Mouse (Mus musculus) midbrain, embryonic 14.5 days (tissue): ENCODE measurements around the gene Olfr494. TPM values are rescaled to one million over a fixed set of nuclear protein-coding genes. Genes with fewer than 3 reads are reported as not detected.

ENCODE experiments used
- ATAC-seq: fragments of 200-750 bp; cut with Nextera tagmentation; 2 replicates; pipeline ENCODE4 v1.8.0; 2017; ENCODE audit warnings: moderate number of reproducible peaks, moderate library complexity; ENCODE audit not compliant: low FRiP score, low TSS enrichment
- DNase-seq: peaks from one replicate; pipeline ENCODE4 v3.0.0-alpha.2; 2015
- H3K27ac ChIP-seq: fragments of 300-500 bp; sonication (generic); replicated peaks from 2 replicates; pipeline ENCODE4 v1.5.1; 2014; ENCODE audit warnings: mild to moderate bottlenecking, low read depth, low read length, moderate library complexity
- H3K27me3 ChIP-seq: fragments of 300-500 bp; sonication (generic); 2 replicates; pipeline ENCODE4 v1.6.1; 2014; ENCODE audit warnings: low read length, control low read depth, mixed read lengths; ENCODE audit not compliant: control insufficient read depth, insufficient read depth
- H3K36me3 ChIP-seq: fragments of 300-500 bp; sonication (generic); 2 replicates; pipeline ENCODE4 v1.6.1; 2014; ENCODE audit warnings: low read length, control low read depth; ENCODE audit not compliant: control insufficient read depth, insufficient read depth
- H3K4me1 ChIP-seq: fragments of 300-500 bp; sonication (generic); 2 replicates; pipeline ENCODE4 v1.6.1; 2014; ENCODE audit warnings: mild to moderate bottlenecking, antibody characterized with exemption, low read length, control low read depth; ENCODE audit not compliant: control insufficient read depth, insufficient read depth
- H3K4me2 ChIP-seq: fragments of 300-500 bp; sonication (generic); 2 replicates; pipeline ENCODE4 v1.6.1; 2014; ENCODE audit warnings: mild to moderate bottlenecking, low read length, moderate library complexity
- H3K4me3 ChIP-seq: fragments of 300-500 bp; sonication (generic); replicated peaks from 2 replicates; pipeline ENCODE4 v1.5.1; 2014; ENCODE audit warnings: low read depth, low read length
- H3K9ac ChIP-seq: fragments of 300-500 bp; sonication (generic); replicated peaks from 2 replicates; pipeline ENCODE4 v1.6.1; 2014; ENCODE audit warnings: mild to moderate bottlenecking, low read length, moderate library complexity
- H3K9me3 ChIP-seq: fragments of 300-500 bp; sonication (generic); 2 replicates; pipeline ENCODE4 v1.6.1; 2016; ENCODE audit warnings: low read length, control low read depth, mixed read lengths; ENCODE audit not compliant: control insufficient read depth
- WGBS: fragments of 180-500 bp; shearing (Covaris S2); extraction: QIAGEN DNeasy Blood & Tissue Kit; methylation state at CpG from one replicate; pipeline ENCODE4 v1.1.7; 2014; 5-methylcytosine and 5-hydroxymethylcytosine counted together
- polyA plus RNA-seq: library from polyadenylated mRNA; unstranded; fragments of >200 nt; fragmentation: Nextera tagmentation; extraction: Ambion mirVana; gene quantifications from 2 replicates; pipeline ENCODE4 v1.2.1, GENCODE M21; 2014

The Olfr494 gene
- not detected in 2 replicates for polyA plus RNA-seq

DNA sequence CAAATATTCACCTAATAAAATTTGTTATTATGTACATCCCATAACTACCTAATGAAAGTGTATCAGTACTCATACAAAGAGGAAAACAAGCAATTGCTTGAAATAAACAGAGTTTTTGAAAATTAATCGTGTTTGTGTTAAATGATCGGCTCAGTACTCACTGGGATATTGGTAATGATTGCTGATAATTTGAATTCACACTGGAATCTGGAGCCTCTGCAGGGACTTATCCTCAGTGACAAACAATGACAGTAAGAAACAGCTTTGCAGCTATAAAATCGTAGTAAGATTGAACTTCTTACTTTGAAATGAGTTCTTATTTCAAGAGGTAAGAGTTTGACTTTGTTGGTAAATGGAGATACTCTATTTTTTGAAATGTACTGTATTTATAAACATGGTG lies at the start of gene Olfr494:
Gene Olfr494 (plus strand): TSS at position 301 of the 400 bp plus-strand sequence.
- Histone ChIP-seq H3K27ac (no peak within 1 kb of the TSS), H3K9me3 (no peaks in the 10 kb centered on the region), H3K4me3 (no peak within 1 kb of the TSS), H3K4me1 (no peaks in the 10 kb centered on the region), H3K27me3 (no peaks in the 10 kb centered on the region), H3K9ac (no peak within 1 kb of the TSS), H3K4me2 (no peak within 1 kb of the TSS), H3K36me3 (no peaks in the 10 kb centered on the region)
- no peak for ATAC-seq
- 83% methylated on average over 3 of the region's 3 CpGs for WGBS
- no peak for DNase-seq

DNA sequence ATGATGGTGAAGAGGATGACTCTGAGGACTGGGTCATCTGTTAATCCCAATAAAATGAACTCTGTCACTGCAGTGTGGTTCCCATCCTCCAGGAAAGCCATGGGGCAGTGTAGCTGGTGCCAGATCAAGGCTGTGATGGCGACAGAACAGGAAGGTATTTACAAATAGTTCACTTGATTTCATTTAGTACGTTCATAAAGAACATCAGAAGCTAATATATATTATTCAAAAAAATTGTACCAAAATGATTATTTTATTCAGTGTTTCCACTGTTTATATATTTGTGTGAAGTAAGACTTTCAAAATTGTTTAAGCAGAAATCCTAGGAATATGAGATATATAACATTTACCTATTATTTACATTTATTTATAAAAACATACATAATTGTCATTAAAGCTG lies 41.6 kb upstream of the Olfr494 start, which contains the start of gene Olfr492:
Gene Olfr492 (minus strand): TSS at position 101 of the 400 bp plus-strand sequence.
- Histone ChIP-seq H3K27me3 (no peaks in the 10 kb centered on the region), H3K27ac (no peak within 1 kb of the TSS), H3K4me3 (no peak within 1 kb of the TSS), H3K9ac (no peak within 1 kb of the TSS), H3K4me1 (no peaks in the 10 kb centered on the region), H3K9me3 (no peaks in the 10 kb centered on the region), H3K36me3 (no peaks in the 10 kb centered on the region), H3K4me2 (no peak within 1 kb of the TSS)
- ATAC-seq = no peak
- DNase-seq = no peak
- WGBS = 91% methylated on average over 2 of the region's 2 CpGs

GRCm38 (mm10) chr7:108346879-108347278 lies 18.3 kb upstream of the Olfr494 start, which contains the start of gene Olfr493:
TSS of gene Olfr493 (minus strand) at chr7:108346979.
- no peak for ATAC-seq
- H3K9ac ChIP-seq = no peak within 1 kb of the TSS
- no peak within 1 kb of the TSS for H3K27ac ChIP-seq
- no peak within 1 kb of the TSS for H3K4me2 ChIP-seq
- H3K36me3 ChIP-seq = no peaks in the 10 kb centered on the region
- H3K9me3 ChIP-seq = no peaks in the 10 kb centered on the region
- H3K4me1 ChIP-seq = no peaks in the 10 kb centered on the region
- 62% methylated on average over 1 of the region's 1 CpGs for WGBS
- no peak within 1 kb of the TSS for H3K4me3 ChIP-seq
- no peaks in the 10 kb centered on the region for H3K27me3 ChIP-seq
- no peak for DNase-seq

- no peak within 1 kb of the TSS for H3K4me3 ChIP-seq
- no peaks in the 10 kb centered on the region for H3K27me3 ChIP-seq
- H3K4me2 ChIP-seq = no peak within 1 kb of the TSS
- no peaks in the 10 kb centered on the region for H3K36me3 ChIP-seq
- H3K9me3 ChIP-seq = no peaks in the 10 kb centered on the region
- WGBS = 67% methylated on average over 1 of the region's 1 CpGs
- no peak for DNase-seq
- ATAC-seq = no peak
- no peaks in the 10 kb centered on the region for H3K4me1 ChIP-seq
- H3K9ac ChIP-seq = no peak within 1 kb of the TSS
- no peak within 1 kb of the TSS for H3K27ac ChIP-seq
Observed at GRCm38 (mm10) chr7:108392867-108393266, 27.7 kb downstream of the Olfr494 start, which contains the start of gene Olfr495. TSS of gene Olfr495 (plus strand) at chr7:108393167.

Other genes with a start within 250 kb of the Olfr494 start
- gene Olfr484, start 237.9 kb upstream of the Olfr494 start, polyA plus RNA-seq = not detected in 2 replicates
- gene Olfr485, start 205.5 kb upstream of the Olfr494 start, polyA plus RNA-seq = not detected in 2 replicates
- gene Olfr486, start 192.6 kb upstream of the Olfr494 start, polyA plus RNA-seq = not detected in 2 replicates
- not detected in 2 replicates for gene Olfr487, start 150.7 kb upstream of the Olfr494 start, polyA plus RNA-seq
- not detected in 2 replicates for gene Olfr488, start 107.0 kb upstream of the Olfr494 start, polyA plus RNA-seq
- not detected in 2 replicates for gene Olfr490, start 76.4 kb upstream of the Olfr494 start, polyA plus RNA-seq
- gene Olfr491, start 51.9 kb upstream of the Olfr494 start, polyA plus RNA-seq = not detected in 2 replicates
- not detected in 2 replicates for gene Olfr492, start 41.7 kb upstream of the Olfr494 start, polyA plus RNA-seq
- not detected in 2 replicates for gene Olfr493, start 18.4 kb upstream of the Olfr494 start, polyA plus RNA-seq
- not detected in 2 replicates for gene Olfr495, start 27.8 kb downstream of the Olfr494 start, polyA plus RNA-seq
- not detected in 2 replicates for gene Olfr497, start 55.1 kb downstream of the Olfr494 start, polyA plus RNA-seq
- not detected in 2 replicates for gene Olfr498, start 100.0 kb downstream of the Olfr494 start, polyA plus RNA-seq
- not detected in 2 replicates for gene Olfr502, start 159.7 kb downstream of the Olfr494 start, polyA plus RNA-seq
- gene Olfr503, start 179.2 kb downstream of the Olfr494 start, polyA plus RNA-seq = not detected in 2 replicates
- not detected in 2 replicates for gene Olfr504, start 200.5 kb downstream of the Olfr494 start, polyA plus RNA-seq
- not detected in 2 replicates for gene Olfr506, start 245.5 kb downstream of the Olfr494 start, polyA plus RNA-seq